Mouse (Mus musculus): ENCODE measurements around the gene Thrap3.
"Not testable (repeated sequence)": the region's sequence is repeated elsewhere in the genome, so short reads cannot be mapped to it uniquely, and the experiment has no call there.

DNA sequence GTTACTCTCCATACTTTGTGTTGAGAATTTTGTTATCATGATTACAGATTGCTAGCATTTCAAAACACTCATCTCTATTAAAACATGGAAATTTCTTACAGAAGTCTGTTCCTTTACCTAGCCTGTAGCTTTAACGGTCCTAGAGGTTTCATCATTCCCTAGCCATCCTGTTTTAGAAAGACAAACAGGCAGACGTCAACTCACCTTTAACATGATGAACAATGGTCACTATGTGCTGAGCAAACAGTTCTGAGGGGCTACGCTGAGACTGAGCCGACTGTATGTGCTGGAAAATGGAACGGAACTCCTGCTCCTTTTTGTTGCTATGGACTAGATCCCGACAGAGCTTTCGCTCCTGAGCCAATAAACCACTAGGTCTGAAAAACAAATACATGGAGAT, 26.6 kb downstream of the Thrap3 start:
- not testable (repeated sequence) for TF ChIP-seq CTCF (IDR thresholded peaks at IDR 0.05; ENCODE audit: borderline replicate concordance, extremely low read depth, insufficient read depth, insufficient read length); POLR2A (IDR thresholded peaks at IDR 0.05; ENCODE audit: borderline replicate concordance, extremely low read depth, insufficient read depth, insufficient read length, poor library complexity, severe bottlenecking)
